Mouse (Mus musculus) bone marrow, adult 2 months (tissue): ENCODE measurements around the gene Pard3. TPM values are rescaled to one million over a fixed set of nuclear protein-coding genes. Genes with fewer than 3 reads are reported as not detected.

Experiments
- H3K27ac ChIP-seq: fragments of 200-500 bp; 2 replicates; pipeline ENCODE4 v1.5.1; 2012; ENCODE audit warnings: low read depth, mild to moderate bottlenecking, control low read depth, inconsistent platforms, low read length; ENCODE audit not compliant: control insufficient read depth, poor library complexity, insufficient read depth
- H3K4me1 ChIP-seq: fragments of 200-500 bp; 2 replicates; pipeline ENCODE4 v1.6.1; 2011; ENCODE audit warnings: low read length; ENCODE audit not compliant: control insufficient read depth, insufficient read depth
- H3K4me3 ChIP-seq: fragments of 200-500 bp; replicated peaks from 2 replicates; pipeline ENCODE3; 2011; ENCODE audit warnings: mild to moderate bottlenecking, low read depth, low read length, control low read depth; ENCODE audit not compliant: control insufficient read depth
- CTCF ChIP-seq: fragments of 200-500 bp; IDR thresholded peaks from 2 replicates; pipeline ENCODE4 v1.5.1; 2011; ENCODE audit warnings: low read length, control low read depth; ENCODE audit not compliant: control insufficient read depth, insufficient read depth
- POLR2A ChIP-seq: fragments of 200-500 bp; IDR thresholded peaks from 2 replicates; pipeline ENCODE4 v1.6.1; 2011; ENCODE audit warnings: low read depth, mild to moderate bottlenecking, control low read depth, low read length, borderline replicate concordance; ENCODE audit not compliant: control insufficient read depth
- WGBS: fragments of 180-500 bp; shearing (Covaris S2); methylation state at CpG from one replicate; pipeline ENCODE4 v1.1.7; 2018; 5-methylcytosine and 5-hydroxymethylcytosine counted together
- polyA plus RNA-seq: library from polyadenylated mRNA; stranded (reverse); fragments of >200 nt; gene quantifications from 2 replicates; pipeline ENCODE4 v1.2.4, GENCODE M21; 2011; ENCODE audit warnings: low replicate concordance; ENCODE audit not compliant: missing spikeins, insufficient read depth, insufficient read length

Gene Pard3
- polyA plus RNA-seq, 1 experiment, result 3.8 TPM

- no peak overlapping the region for H3K4me3 ChIP-seq
- no peak overlapping the region for H3K27ac ChIP-seq
- TF ChIP-seq CTCF (no peak), POLR2A (no peak)
- WGBS, result 84% methylated on average over 2 of the region's 2 CpGs
- no peaks in the 10 kb centered on the region for H3K4me1 ChIP-seq
Observed at GRCm38 (mm10) chr8:127529746-127530145, 466.1 kb downstream of the Pard3 start.

GRCm38 (mm10) chr8:127531866-127532265, 468.2 kb downstream of the Pard3 start:
- WGBS, result 77% methylated on average over 3 of the region's 3 CpGs
- Histone ChIP-seq H3K4me1 (no peaks in the 10 kb centered on the region), H3K27ac (no peak overlapping the region), H3K4me3 (no peak overlapping the region)
- no peak for TF ChIP-seq POLR2A
- no peak for TF ChIP-seq CTCF

GRCm38 (mm10) chr8:127534789-127535188, 471.1 kb downstream of the Pard3 start:
- Histone ChIP-seq H3K4me1 (no peaks in the 10 kb centered on the region), H3K27ac (no peak overlapping the region), H3K4me3 (no peak overlapping the region)
- no peak for TF ChIP-seq POLR2A
- no peak for TF ChIP-seq CTCF
- WGBS, result 67% methylated on average over 3 of the region's 3 CpGs

DNA sequence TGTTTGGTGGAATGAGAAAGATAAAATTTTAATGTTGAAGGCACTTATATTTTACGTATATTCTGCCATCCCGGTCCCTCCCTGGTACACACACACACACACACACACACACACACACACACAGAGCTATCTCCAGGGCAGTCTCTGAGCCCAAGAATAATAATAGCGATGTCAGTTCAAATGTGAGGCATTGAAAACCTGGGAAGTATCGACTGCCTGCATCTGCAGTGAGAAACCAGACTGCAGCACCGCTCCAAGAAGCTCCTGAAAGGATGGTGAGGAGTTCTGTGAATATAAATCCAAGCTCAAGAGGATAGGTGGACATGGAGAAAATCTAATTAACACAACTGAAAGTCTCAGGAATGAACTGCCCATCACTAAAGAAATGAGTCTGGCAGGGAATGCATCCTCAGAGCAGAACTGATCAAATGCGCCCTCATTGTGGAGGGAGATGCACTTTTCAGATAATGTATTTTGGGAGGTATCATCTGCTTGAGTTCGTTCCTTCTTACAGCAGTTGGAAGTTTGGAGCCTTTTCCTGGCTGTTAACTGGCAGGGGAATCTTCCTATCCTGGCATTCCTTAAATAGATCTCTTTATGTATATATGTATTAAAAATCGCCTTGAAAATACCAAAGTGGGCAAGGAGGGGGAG, 471.6 kb downstream of the Pard3 start:
- Histone ChIP-seq H3K4me3 (no peak overlapping the region), H3K27ac (no peak overlapping the region), H3K4me1 (no peaks in the 10 kb centered on the region)
- TF ChIP-seq CTCF (no peak), POLR2A (no peak)
- WGBS, result 81% methylated on average over 8 of the region's 8 CpGs

GRCm38 (mm10) chr8:127535846-127536220, 472.1 kb downstream of the Pard3 start:
- TF ChIP-seq POLR2A (no peak), CTCF (no peak)
- H3K4me3 ChIP-seq, result no peak overlapping the region
- WGBS, result 83% methylated on average over 1 of the region's 1 CpGs
- no peaks in the 10 kb centered on the region for H3K4me1 ChIP-seq
- H3K27ac ChIP-seq, result no peak overlapping the region

DNA sequence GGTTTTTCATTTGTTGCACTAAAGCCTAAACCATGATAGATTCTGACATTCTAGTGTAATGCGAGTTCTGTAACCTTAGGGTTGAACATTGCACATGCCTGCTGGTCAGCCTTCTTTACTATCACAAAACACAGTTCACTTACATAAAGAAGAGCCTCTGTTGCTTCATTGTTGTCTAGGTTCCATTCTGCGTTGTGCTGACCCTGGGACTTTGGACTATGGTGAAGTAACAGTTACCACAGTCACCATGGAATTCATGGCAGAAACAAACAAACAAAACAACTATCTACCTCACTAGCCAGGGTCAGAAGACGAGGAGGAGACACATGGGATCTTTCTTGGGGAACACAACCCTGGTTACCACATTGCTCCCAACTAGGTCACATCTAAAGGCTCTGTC, 476.1 kb downstream of the Pard3 start:
- H3K4me1 ChIP-seq, result no peaks in the 10 kb centered on the region
- H3K4me3 ChIP-seq, result no peak overlapping the region
- no peak overlapping the region for H3K27ac ChIP-seq
- WGBS, result 79% methylated on average over 3 of the region's 3 CpGs
- TF ChIP-seq CTCF (no peak), POLR2A (no peak)

- H3K4me3 ChIP-seq, result no peak overlapping the region
- no peaks in the 10 kb centered on the region for H3K4me1 ChIP-seq
- 70% methylated on average over 3 of the region's 3 CpGs for WGBS
- no peak overlapping the region for H3K27ac ChIP-seq
- no peak for TF ChIP-seq CTCF
- no peak for TF ChIP-seq POLR2A
Observed at GRCm38 (mm10) chr8:127540273-127540672, 476.6 kb downstream of the Pard3 start.

- Histone ChIP-seq H3K4me1 (no peaks in the 10 kb centered on the region), H3K4me3 (no peak overlapping the region), H3K27ac (no peak overlapping the region)
- WGBS, result 52% methylated on average over 2 of the region's 2 CpGs
- TF ChIP-seq POLR2A, result no peak
- no peak for TF ChIP-seq CTCF
Observed at GRCm38 (mm10) chr8:127542162-127542561, 478.5 kb downstream of the Pard3 start.

GRCm38 (mm10) chr8:127543676-127544075, 480.0 kb downstream of the Pard3 start:
- no peak for TF ChIP-seq CTCF
- no peak for TF ChIP-seq POLR2A
- 71% methylated on average over 7 of the region's 7 CpGs for WGBS
- no peak overlapping the region for H3K4me3 ChIP-seq

More at GRCm38 (mm10) chr8:127543676-127544075, 480.0 kb downstream of the Pard3 start:
- Histone ChIP-seq H3K27ac (no peak overlapping the region), H3K4me1 (no peaks in the 10 kb centered on the region)
